Mouse (Mus musculus) cortical plate, adult 2 months (tissue): ENCODE data around the gene Rassf5. TPM values are rescaled to one million over a fixed set of nuclear protein-coding genes. Genes with fewer than 3 reads are reported as not detected.

Experiments
- H3K27ac ChIP-seq: fragments of 200-500 bp; 2 replicates; pipeline ENCODE4 v1.5.1; 2012; ENCODE audit warnings: low read length, control low read depth, inconsistent platforms; ENCODE audit not compliant: insufficient read depth
- H3K4me1 ChIP-seq: fragments of 200-500 bp; 2 replicates; pipeline ENCODE4 v1.6.1; 2011; ENCODE audit warnings: low read length; ENCODE audit not compliant: control insufficient read depth, insufficient read depth
- H3K4me3 ChIP-seq: fragments of 200-500 bp; 2 replicates; pipeline ENCODE4 v1.5.1; 2011; ENCODE audit warnings: mild to moderate bottlenecking, low read length, control low read depth; ENCODE audit not compliant: insufficient read depth
- CTCF ChIP-seq: fragments of 200-500 bp; IDR thresholded peaks from 2 replicates; pipeline ENCODE4 v1.5.1; 2011; ENCODE audit warnings: mild to moderate bottlenecking, control low read depth, low read length; ENCODE audit not compliant: insufficient read depth; ENCODE audit errors: extremely low read depth
- POLR2A ChIP-seq: fragments of 200-500 bp; IDR thresholded peaks from 2 replicates; pipeline ENCODE4 v1.6.1; 2011; ENCODE audit warnings: mild to moderate bottlenecking, low read length, control low read depth; ENCODE audit not compliant: insufficient read depth; ENCODE audit errors: extremely low read depth
- polyA plus RNA-seq: library from polyadenylated mRNA; depleted of rRNA; stranded (reverse); fragments of >200 nt; gene quantifications from 2 replicates; pipeline ENCODE4 v1.2.3, GENCODE M21; 2012

Gene Rassf5
- polyA plus RNA-seq, 1 experiment = 14.7 TPM

DNA sequence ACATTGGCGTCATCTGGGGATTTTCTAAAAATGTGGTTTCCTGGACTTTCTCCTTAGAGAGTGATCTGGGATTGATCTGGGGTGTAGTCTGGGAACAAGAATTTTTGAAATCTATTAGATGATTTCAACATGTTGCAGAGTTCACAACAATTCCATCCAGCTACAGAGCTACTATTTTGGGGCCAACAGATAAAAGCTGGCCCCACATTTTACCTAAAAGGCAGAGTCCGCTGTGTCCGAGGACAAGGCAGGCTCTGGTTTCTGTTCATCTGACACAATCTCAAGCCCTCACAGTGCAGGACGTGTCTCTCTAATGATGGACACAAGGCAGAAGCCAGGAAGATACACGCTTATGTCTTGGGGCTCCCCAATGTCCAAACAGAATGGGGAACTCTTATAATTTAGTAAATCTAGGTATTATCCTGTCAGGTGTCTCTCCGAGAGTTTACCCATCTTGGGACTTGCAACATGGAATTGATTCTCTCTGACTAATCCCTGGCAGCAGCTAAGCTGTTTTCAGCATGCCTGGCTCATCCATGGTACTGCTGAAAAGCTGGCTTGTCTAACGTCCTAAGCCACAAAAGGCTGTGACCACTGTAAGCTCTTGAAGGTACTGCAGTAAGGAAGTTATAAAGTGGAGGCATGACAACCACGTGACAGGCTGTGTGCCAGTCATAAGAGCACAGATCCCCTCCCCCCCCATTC is 60.0 kb downstream of the Rassf5 start:
- Histone ChIP-seq H3K27ac (no peak overlapping the region), H3K4me3 (no peak overlapping the region), H3K4me1 (peaks cover 15% of the 10 kb centered on the region)
- no peak for TF ChIP-seq CTCF
- no peak for TF ChIP-seq POLR2A

- no peak overlapping the region for H3K4me3 ChIP-seq
- H3K27ac ChIP-seq = 0 out of 2 replicates have a peak overlapping the region, but pooled peaks have one; percentile 42
- H3K4me1 ChIP-seq = peaks cover 15% of the 10 kb centered on the region
- no peak for TF ChIP-seq POLR2A
- TF ChIP-seq CTCF = no peak
Measured at GRCm38 (mm10) chr1:131184253-131184955, 60.7 kb downstream of the Rassf5 start.

GRCm38 (mm10) chr1:131183201-131183600 is 61.9 kb downstream of the Rassf5 start:
- no peak for TF ChIP-seq CTCF
- no peak for TF ChIP-seq POLR2A
- Histone ChIP-seq H3K27ac (no peak overlapping the region), H3K4me1 (peaks cover 15% of the 10 kb centered on the region), H3K4me3 (no peak overlapping the region)

DNA sequence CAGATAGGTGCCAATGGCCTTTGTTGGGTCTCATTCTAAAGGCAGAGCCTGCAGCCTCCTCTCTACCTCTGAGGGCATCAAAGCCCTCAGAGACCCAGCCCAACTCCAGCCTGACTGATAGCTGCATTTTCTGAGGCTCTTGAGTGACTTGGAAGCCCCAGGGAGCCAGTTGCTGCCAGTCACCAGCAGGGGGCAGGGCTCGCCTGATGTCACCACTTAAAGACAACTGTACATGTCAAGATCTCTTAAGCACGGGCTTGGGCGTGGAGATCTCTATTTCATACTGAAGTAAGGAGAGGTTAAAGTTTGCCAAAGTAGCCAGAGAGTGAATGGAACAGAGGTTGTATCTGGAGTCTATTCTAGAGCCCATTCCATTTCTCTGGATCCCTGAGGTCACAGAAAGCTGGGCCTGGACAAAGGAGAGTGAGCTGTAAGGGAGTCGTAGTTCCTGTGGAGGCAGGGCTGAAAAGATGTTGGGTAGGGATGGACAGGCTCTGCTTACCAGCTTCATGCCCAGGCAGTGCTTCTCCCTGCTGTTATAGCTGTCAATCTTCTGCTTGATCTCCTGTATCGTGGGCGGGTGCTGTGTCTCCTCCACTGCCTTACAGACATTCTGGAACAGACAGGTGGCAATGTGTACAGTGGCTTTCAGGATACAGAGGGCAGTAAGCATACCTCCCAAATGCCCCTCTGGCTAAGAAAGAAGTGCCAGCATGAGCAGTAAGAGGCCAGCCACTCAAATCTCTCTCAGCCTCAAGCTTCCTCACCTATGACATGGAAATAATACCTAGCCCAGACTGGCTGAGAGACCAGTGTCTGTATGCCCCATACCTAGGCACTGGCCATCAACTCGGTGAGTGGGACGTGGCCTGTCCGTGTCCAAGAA is 63.2 kb downstream of the Rassf5 start:
- Histone ChIP-seq H3K27ac (no peak overlapping the region), H3K4me1 (peaks cover 15% of the 10 kb centered on the region), H3K4me3 (no peak overlapping the region)
- TF ChIP-seq POLR2A (no peak), CTCF (peak; percentile 81)

GRCm38 (mm10) chr1:131180386-131180785 is 64.7 kb downstream of the Rassf5 start:
- Histone ChIP-seq H3K4me1 (peaks cover 13% of the 10 kb centered on the region), H3K4me3 (no peak overlapping the region)
- TF ChIP-seq CTCF = no peak
- TF ChIP-seq POLR2A = no peak

GRCm38 (mm10) chr1:131178083-131178482 is 67.0 kb downstream of the Rassf5 start:
- Histone ChIP-seq H3K4me3 (no peak overlapping the region), H3K4me1 (peaks cover 8% of the 10 kb centered on the region), H3K27ac (no peak overlapping the region)
- TF ChIP-seq CTCF = no peak
- no peak for TF ChIP-seq POLR2A

More at GRCm38 (mm10) chr1:131180386-131180785, 64.7 kb downstream of the Rassf5 start:
- H3K27ac ChIP-seq = no peak overlapping the region

GRCm38 (mm10) chr1:131177249-131177648 is 67.8 kb downstream of the Rassf5 start:
- Histone ChIP-seq H3K27ac (no peak overlapping the region), H3K4me3 (no peak overlapping the region), H3K4me1 (peaks cover 8% of the 10 kb centered on the region)
- TF ChIP-seq CTCF (no peak), POLR2A (no peak)

DNA sequence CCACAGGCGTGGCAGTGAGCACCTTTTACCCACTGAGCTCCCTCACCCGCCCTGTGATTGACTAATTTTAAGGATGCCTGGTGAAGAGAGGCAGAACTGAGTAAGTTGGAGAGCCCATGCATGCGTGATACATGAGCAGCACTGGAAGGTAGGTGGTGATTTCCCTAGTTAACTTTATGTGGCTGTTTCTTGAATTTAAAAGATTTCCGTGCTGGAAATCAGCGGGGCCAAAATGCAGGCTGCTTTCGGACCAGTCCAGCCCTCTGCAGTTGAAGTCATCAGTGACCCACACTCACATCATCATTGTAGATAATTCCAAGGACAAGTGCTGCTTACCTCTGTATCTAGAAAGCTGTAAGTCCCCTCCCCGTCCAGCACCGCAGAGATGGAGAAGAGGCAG is 69.2 kb downstream of the Rassf5 start:
- no peak for TF ChIP-seq CTCF
- no peak for TF ChIP-seq POLR2A
- no peak overlapping the region for H3K27ac ChIP-seq
- no peak overlapping the region for H3K4me3 ChIP-seq

DNA sequence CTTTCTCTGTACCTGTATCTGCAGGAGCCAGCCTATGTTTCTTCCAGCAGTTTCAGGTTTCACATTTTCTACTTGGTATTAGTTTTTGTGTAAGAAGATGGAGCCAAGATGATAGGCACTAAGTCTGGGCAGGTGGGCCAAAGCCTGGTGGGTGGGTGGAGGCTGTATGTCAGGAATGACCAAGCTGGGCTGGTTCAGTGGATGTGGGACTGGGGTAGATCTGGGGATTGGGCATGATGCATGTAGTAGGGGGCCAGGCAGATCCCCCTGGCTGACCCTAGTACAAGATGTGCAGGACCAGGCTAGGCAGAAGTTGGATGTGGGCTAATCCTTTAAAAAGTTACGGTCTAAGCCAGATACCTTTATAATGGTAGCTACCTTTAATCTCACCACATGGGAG is 69.9 kb downstream of the Rassf5 start:
- Histone ChIP-seq H3K27ac (no peak overlapping the region), H3K4me1 (peaks cover 4% of the 10 kb centered on the region; the same call in 1 of the 2 replicates), H3K4me3 (no peak overlapping the region)
- no peak for TF ChIP-seq CTCF
- no peak for TF ChIP-seq POLR2A

More for the DNA sequence above, 69.2 kb downstream of the Rassf5 start:
- H3K4me1 ChIP-seq = peaks cover 6% of the 10 kb centered on the region

GRCm38 (mm10) chr1:131174299-131174861 is 70.7 kb downstream of the Rassf5 start:
- H3K4me3 ChIP-seq = no peak overlapping the region
- TF ChIP-seq CTCF = no peak
- TF ChIP-seq POLR2A = no peak
- H3K27ac ChIP-seq = no peak overlapping the region
- peaks cover 4% of the 10 kb centered on the region; the same call in 1 of the 2 replicates for H3K4me1 ChIP-seq
